Mouse (Mus musculus) ovary, postnatal 36 days (tissue): ENCODE data around the gene Plce1.

Experiments
- DNase-seq: peaks from one replicate; pipeline ENCODE4 v3.0.0; 2022; ENCODE audit warnings: low spot score, mixed read lengths

Gene Plce1

GRCm38 (mm10) chr19:38820186-38820804 is 339.4 kb downstream of the Plce1 start:
- no peak for DNase-seq

DNA sequence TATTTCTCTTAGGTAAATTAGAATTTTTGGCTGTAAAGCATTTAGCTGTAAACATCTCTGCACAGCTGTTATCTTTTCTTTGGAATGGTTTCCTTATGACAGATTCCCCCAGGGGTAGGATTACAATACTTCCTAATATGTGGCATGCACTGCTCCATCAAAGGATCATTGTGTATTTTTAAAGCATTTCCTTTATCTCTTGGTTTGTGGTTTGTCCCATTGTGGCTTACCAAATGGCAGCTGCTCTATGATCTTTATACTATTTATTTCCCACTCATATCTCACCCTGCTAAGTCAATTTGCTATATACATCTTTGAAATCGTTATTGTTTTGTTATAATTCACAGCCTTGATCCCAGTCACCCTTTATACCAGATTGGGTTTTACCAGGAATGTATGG is 352.3 kb downstream of the Plce1 start:
- DNase-seq = no peak
